Mouse (Mus musculus) intestine, postnatal 0 days (tissue): ENCODE measurements around the gene Olfr292. TPM values are rescaled to one million over a fixed set of nuclear protein-coding genes. Genes with fewer than 3 reads are reported as not detected.

Source experiments
- ATAC-seq: fragments of 200-750 bp; cut with Nextera tagmentation; 2 replicates; pipeline ENCODE4 v1.8.0; 2017; ENCODE audit warnings: mild to moderate bottlenecking, moderate TSS enrichment, moderate library complexity
- H3K27ac ChIP-seq: fragments of 300-500 bp; sonication (generic); 2 replicates; pipeline ENCODE4 v1.5.1; 2014; ENCODE audit warnings: mild to moderate bottlenecking, low read depth, low read length, moderate library complexity
- H3K27me3 ChIP-seq: fragments of 300-500 bp; sonication (generic); replicated peaks from 2 replicates; pipeline ENCODE4 v1.6.1; 2014; ENCODE audit warnings: low read length, mixed read lengths; ENCODE audit not compliant: control insufficient read depth, insufficient read depth
- H3K36me3 ChIP-seq: fragments of 300-500 bp; sonication (generic); 2 replicates; pipeline ENCODE4 v1.6.1; 2014; ENCODE audit warnings: mild to moderate bottlenecking, moderate library complexity; ENCODE audit not compliant: control insufficient read depth, insufficient read depth
- H3K4me1 ChIP-seq: fragments of 300-500 bp; sonication (generic); replicated peaks from 2 replicates; pipeline ENCODE4 v1.6.1; 2014; ENCODE audit warnings: antibody characterized with exemption, low read length, mixed read lengths; ENCODE audit not compliant: control insufficient read depth, insufficient read depth
- H3K4me2 ChIP-seq: fragments of 300-500 bp; sonication (generic); replicated peaks from 2 replicates; pipeline ENCODE4 v1.6.1; 2014; ENCODE audit warnings: low read depth, mild to moderate bottlenecking, moderate library complexity
- H3K4me3 ChIP-seq: fragments of 300-500 bp; sonication (generic); 2 replicates; pipeline ENCODE4 v1.5.1; 2014; ENCODE audit warnings: low read depth, low read length
- H3K9ac ChIP-seq: fragments of 300-500 bp; sonication (generic); 2 replicates; pipeline ENCODE4 v1.6.1; 2014; ENCODE audit warnings: mild to moderate bottlenecking, low read depth, low read length
- H3K9me3 ChIP-seq: fragments of 300-500 bp; sonication (generic); 2 replicates; pipeline ENCODE4 v1.6.1; 2016; ENCODE audit warnings: mixed run types; ENCODE audit not compliant: control insufficient read depth
- CTCF ChIP-seq: sonication (generic); IDR thresholded peaks from 2 replicates; pipeline ENCODE4 v1.5.1; 2016; ENCODE audit warnings: low read depth, mild to moderate bottlenecking, control low read depth, antibody characterized with exemption, moderate library complexity
- WGBS: fragments of 180-500 bp; shearing (Covaris S2); extraction: QIAGEN DNeasy Blood & Tissue Kit; methylation state at CpG from one replicate; pipeline ENCODE4 v1.1.7; 2014; 5-methylcytosine and 5-hydroxymethylcytosine counted together
- polyA plus RNA-seq: library from polyadenylated mRNA; unstranded; fragments of >200 nt; fragmentation: Nextera tagmentation; extraction: Ambion mirVana; gene quantifications from 2 replicates; pipeline ENCODE4 v1.2.1, GENCODE M21; 2015

Olfr292 gene
- polyA plus RNA-seq, result not detected in 2 replicates

DNA sequence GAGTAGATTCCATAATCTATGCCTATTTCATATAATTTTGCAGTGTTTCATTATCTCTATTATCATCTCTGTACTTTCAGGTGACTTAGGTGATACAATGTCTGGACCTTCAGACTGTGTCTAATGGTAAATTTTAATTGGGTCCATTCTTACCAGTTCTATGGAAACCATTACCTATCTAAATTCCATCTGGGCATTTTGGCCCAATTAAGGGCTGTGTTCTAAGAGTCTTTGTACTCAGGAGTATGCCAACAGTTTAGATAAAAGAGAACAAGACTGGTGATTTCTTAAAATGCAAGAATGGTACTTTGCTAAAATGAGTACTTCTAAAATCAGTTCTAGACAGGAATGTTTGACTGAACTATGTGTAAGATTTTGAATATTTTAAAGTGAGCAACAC lies at the start of gene Olfr292:
Gene Olfr292 (plus strand): TSS at position 301 of the 400 bp plus-strand sequence.
- no peak for TF ChIP-seq CTCF
- no peaks in the 10 kb centered on the region for H3K4me1 ChIP-seq
- H3K27me3 ChIP-seq, result no peaks in the 10 kb centered on the region
- no peak within 1 kb of the TSS for H3K27ac ChIP-seq
- no peak within 1 kb of the TSS for H3K9ac ChIP-seq
- no peak within 1 kb of the TSS for H3K4me2 ChIP-seq
- no peaks in the 10 kb centered on the region for H3K9me3 ChIP-seq
- ATAC-seq, result no peak
- no peak within 1 kb of the TSS for H3K4me3 ChIP-seq
- no peaks in the 10 kb centered on the region for H3K36me3 ChIP-seq

DNA sequence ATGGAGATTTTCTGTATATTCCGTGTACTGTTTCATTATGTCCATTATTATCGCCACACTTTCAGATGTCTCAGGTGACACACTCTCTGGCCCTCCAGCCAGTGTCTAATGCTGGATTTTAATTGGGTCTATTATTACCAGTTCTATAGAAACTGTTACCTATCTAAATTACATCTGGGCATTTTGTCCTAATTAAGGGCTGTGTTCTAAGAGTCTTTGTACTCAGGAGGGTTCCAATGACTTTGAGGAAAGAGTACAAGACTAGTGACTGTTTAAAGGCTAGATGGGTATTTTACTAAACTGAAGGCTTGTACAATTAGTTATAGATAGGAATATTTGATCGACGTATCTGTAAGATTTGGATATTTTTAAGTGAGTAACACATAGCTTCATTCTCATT lies 39.4 kb upstream of the Olfr292 start, which contains the start of gene Olfr293:
Gene Olfr293 (plus strand): TSS at position 301 of the 400 bp plus-strand sequence.
- Histone ChIP-seq H3K27me3 (no peaks in the 10 kb centered on the region), H3K4me2 (no peak within 1 kb of the TSS), H3K9ac (no peak within 1 kb of the TSS), H3K36me3 (no peaks in the 10 kb centered on the region), H3K4me3 (no peak within 1 kb of the TSS), H3K27ac (no peak within 1 kb of the TSS), H3K9me3 (no peaks in the 10 kb centered on the region), H3K4me1 (no peaks in the 10 kb centered on the region)
- WGBS, result 94% methylated on average over 4 of the region's 4 CpGs
- no peak for TF ChIP-seq CTCF
- no peak for ATAC-seq

DNA sequence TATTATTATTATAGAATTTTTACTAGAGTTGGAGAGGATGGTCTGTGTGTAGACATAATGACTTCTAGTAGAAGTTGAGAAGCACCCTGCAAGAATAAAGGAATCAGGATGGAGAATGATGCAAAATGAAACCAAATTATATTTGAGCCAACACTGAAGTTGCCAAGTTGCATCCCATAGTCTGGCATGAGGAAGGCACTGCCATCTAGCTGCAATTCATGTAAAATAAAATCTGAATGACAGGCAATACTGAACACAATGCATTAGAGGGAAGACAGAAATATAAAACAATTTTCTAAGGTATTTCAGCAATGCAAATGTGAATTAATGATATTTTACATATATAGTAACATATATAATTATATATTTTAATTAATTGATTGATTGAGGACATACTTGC lies 36.9 kb downstream of the Olfr292 start:
- no peak overlapping the region for H3K4me3 ChIP-seq
- no peak overlapping the region for H3K27ac ChIP-seq
- TF ChIP-seq CTCF, result no peak
- H3K27me3 ChIP-seq, result no peaks in the 10 kb centered on the region
- no peaks in the 10 kb centered on the region for H3K36me3 ChIP-seq
- H3K9ac ChIP-seq, result no peak overlapping the region
- H3K4me1 ChIP-seq, result no peaks in the 10 kb centered on the region
- no peak for ATAC-seq
- H3K9me3 ChIP-seq, result no peaks in the 10 kb centered on the region
- no peak overlapping the region for H3K4me2 ChIP-seq

Other genes starting within 250 kb of the Olfr292 start
- gene Olfr299, start 228.4 kb upstream of the Olfr292 start, polyA plus RNA-seq, result not detected in 2 replicates
- not detected in 2 replicates for gene Olfr298, start 195.8 kb upstream of the Olfr292 start, polyA plus RNA-seq
- not detected in 2 replicates for gene Olfr297, start 168.4 kb upstream of the Olfr292 start, polyA plus RNA-seq
- gene Olfr295, start 104.5 kb upstream of the Olfr292 start, polyA plus RNA-seq, result not detected in 2 replicates
- not detected in 2 replicates for gene Olfr294, start 71.7 kb upstream of the Olfr292 start, polyA plus RNA-seq
- not detected in 2 replicates for gene Olfr293, start 39.3 kb upstream of the Olfr292 start, polyA plus RNA-seq
- gene Folh1, start 87.6 kb downstream of the Olfr292 start, polyA plus RNA-seq, result not detected in 2 replicates
- not detected in 2 replicates for gene Vmn2r77, start 106.7 kb downstream of the Olfr292 start, polyA plus RNA-seq
- not detected in 2 replicates for gene Vmn2r78, start 226.8 kb downstream of the Olfr292 start, polyA plus RNA-seq